Mouse (Mus musculus) right cerebral cortex, postnatal 4 days (tissue): ENCODE measurements at regions not wholly inside any gene's neighbourhood (a gene's known extent, or its start where the extent isn't known, plus 50 kb on each side); places are given as distances from the start of the nearest gene placed in this dataset.
A peak's percentile ranks its signal among the peaks of the same experiment; 100 is the strongest.

Source experiments
- DNase-seq: peaks from one replicate; pipeline ENCODE4 v3.0.0-alpha.2; 2022

DNA sequence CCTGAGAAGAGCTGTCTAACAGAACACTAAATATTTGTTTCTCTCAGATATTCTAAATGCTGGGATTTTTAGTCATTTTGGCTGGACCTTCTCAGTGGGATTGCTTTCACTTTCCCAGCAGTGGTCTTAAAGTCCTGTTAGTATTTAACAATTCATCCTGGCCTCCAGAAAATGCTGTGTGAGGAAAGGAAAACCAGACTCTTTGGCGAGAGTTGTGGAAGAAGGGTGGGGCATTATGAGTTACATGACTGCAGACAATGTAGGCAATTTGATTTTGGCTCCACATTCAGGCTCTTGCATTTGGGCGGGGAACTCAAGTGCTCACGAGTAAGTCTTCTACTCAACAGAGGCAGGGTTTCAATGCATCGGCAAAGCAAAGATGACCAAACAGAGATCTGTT is 406.1 kb upstream of the Gm765 start:
- no peak for DNase-seq

DNA sequence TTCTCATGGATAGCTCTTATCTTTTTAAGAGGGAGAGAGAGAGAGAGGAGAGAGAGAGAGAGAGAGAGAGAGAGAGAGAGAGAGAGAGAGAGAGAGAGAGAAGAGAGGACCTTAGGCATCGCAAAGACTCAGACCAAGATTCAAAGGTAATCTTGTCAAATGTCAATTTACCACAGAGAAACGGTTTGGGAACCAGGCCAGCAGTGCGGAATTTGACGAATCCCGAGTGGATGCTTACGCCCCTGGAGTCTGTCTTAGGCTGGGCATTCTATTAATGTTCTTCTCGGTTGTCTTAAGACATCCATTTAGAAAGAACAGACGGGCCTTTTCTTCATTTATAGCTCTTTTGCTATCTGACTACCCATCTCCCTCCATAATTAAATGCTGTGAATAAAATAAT is 404.4 kb upstream of the Gm765 start:
- DNase-seq = no peak

DNA sequence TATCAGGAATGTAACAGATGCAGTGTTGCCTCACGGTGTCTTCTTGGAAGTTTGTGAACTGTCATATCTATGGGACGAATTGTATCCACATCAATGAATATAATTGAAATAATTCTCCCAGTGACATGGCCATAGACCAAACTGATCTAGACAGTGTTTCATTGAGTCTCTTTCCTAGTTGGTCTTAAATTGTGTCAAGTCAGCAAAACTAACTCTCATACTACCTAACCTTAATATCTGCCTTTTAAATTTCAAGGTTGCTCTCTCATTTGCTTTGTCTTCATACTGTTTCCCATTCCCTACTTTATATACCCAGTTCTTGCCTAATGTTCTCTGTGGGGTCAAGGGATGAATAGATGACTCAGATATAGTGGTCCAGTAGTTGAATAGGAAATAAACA is 397.9 kb upstream of the Gm765 start:
- no peak for DNase-seq

DNA sequence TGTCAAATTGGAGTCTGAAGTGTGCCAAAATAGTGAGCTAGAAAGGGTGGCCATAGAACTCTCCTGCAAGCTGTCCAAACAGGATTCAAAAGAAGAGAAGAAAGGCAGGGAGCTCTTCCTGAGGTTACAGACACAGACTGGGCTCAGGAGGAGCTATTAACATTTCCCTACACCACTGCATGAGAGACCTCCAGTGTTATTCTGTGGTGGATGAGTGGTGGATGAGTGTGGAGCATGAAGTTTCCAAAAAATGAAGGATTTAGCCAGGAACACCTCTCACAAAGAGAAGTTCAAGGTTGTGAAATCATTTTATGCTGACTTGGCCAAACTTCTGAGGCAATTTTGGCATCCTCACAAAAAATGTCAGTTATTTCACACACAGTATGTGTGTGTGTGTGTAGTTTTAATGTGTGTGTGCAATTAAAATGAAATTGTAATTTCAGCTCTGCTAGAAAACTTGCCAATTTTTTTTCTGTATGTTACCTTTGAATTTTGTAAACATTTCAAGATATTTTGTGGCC is 388.5 kb upstream of the Gm765 start:
- no peak for DNase-seq

DNA sequence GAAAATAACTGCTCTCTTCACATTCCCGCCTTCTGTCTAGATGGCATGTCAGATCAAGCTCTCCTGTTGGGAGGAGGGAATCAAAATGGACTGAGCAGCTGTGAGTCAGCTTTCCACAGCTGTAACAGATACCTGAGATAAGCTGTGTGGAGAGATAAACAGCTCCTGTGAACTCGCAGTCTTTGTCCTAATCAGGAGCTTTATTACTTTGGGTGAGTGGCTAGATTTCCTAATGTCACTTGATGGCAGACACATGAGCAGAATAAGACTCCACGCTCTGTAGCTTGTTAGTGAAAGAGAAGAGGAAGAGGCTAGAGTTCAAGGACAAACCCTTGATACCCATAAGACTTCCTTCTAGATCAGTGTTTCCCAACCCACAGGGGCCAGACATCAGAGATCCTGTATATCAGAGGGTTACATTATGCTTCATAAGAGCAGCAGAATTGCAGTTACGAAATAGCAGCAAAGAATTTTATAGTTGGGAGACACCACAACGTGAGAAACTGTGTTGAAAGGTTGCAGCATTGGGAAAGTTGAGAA is 384.1 kb upstream of the Gm765 start:
- DNase-seq = no peak

DNA sequence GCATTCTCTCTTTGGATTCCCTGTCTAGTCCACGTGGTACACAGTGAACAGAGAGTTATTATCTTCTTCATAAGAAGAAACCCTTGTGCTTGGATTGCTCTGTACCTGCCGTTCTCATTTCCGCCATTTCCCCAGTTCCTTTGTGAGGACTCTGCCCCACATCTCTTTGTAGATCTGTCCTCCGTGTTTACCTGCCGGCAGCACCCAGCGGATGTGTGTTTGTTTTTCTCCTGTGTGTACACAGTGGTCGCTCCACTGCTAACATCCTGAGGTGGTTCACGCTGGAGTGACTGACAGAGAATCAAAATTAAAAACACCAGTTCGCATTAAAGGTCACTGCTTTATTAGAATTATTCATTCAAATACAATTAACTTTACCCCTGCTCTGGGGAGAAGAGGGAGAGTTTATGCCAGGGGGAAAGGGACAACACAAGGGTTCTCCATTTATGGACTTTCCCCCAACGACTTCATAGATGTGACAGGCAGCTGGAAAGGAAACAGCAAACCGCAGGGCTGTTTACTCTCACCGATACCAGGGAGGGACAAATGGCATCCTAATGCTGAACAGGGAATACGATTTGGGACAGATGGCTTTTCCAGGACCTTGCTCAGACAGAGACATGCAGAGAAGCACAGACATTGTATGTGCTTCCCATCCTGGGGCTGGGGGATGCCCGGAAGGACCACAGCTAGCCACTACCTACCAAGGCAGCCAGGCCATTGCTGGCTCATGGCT is 362.5 kb upstream of the Gm765 start:
- no peak for DNase-seq

DNA sequence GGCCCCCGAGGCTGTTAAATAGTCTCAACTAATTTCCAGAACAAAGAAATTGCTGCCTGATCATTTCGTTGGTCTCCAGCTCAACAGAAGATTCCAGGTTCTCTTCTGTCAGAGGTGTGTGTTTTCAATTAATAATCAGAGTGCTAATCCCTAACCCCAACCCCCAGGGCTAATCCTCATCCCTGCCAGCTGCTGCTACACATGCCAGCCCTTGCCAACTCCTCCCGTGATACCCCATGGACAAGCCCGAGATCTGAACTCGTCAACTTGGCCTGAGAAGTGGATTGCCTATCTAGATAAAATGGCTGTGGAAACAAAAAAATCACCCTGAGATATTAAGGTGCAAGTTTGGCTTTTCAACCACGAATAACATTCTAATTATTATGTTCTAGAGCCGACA is 355.0 kb upstream of the Gm765 start:
- DNase-seq = no peak

DNA sequence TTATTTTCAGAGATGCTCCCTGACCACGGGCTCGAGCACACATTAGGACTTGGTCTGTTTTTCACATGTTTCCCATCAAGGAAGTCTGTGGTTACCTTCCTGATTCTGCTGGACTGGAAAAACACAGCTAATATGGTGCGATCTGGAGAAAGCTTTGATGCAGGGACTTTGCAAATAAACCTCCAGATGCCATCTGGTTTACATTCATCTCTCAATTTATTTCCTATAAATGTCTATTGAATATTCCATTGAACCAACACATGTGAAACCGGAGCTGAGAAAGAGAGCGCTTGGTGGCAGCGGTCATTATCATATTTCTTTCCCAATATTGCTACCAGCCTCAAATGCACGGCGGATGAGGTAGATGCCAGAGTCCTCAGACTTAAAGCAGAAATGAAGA is 350.9 kb upstream of the Gm765 start:
- no peak for DNase-seq

DNA sequence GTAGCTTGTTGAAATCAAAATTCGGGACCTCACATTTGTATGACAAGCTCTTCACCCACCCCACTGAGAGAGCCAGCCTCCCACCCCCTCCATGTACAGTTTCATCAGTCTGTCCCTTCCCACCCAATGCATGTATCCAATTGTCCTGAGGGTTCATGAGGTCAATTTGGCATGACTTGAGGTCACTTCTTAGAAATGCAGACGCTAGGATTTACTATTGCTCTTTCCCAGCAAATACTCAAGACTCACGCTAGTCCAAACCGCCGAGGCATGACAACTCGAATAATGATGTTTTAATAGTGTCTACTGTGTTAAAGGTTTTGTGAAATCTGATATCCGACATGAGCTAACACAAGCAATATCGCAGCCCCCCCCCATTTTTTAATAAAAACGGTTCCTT is 347.6 kb upstream of the Gm765 start:
- no peak for DNase-seq

DNA sequence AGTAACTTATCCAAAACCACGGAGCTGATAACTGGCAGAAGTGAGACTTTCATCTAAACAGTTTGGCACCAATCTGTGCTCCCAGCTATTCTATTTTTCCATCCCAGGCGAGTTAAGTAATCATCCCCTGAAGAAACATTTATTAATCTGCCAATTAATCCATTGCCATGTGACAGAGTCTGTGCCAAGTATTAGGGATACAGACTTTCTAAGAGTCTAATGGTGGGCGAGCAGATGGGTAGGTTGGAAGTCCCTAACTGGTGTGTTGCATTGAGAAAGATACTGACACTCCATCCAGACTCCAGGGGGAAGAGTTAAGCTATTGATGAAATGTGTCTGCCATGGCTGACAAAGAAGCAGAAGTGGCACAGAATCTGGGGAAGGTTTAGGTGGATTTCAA is 346.8 kb upstream of the Gm765 start:
- no peak for DNase-seq

DNA sequence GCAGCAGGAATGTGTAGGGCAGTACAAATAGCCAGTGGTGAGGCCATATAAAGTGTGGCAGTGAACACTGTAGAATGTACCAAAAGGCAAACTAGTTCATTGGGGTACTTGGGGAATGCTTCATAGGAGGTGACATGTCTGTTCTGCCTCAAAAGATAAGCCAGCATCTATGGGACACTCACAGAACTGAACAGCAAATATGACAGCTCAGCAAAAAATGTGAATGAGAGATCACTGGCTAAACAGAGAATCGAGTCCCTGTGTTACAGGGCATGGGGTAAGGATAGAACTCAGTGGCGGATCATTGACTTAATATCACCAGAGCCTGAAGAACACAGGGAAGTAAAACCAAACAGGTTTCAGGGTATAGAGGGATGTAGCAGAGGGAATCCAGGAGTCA is 346.1 kb upstream of the Gm765 start:
- no peak for DNase-seq

DNA sequence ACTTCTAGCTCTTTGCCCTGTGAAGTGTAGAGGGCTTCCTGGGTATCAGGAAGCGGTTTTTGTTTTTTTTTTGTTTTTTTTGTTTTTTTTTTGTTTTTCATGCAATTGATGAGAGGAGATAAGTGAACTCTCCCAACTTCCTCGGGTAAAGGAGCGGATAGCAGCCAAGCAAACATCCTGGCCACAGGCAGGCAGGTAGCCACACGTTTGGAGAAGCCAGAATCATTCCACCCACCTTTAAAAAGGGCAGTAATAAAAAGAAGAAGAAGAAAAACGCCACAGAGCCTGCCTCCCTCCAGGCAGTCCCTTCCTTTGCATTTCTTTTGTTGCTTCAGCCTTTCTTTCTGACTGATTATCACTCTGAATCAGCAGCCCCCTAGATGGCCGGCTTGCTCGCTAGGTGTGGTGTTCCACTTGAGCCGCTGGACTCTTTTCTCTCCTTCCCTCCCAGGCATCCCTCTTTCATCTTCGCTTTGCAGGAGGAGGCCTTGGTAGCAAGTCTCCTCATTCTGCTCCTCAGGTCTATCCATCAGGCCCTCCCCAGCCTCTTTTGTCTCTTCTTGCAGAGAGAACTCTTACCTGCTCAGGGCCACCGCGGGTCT is 323.9 kb upstream of the Gm765 start:
- no peak for DNase-seq

DNA sequence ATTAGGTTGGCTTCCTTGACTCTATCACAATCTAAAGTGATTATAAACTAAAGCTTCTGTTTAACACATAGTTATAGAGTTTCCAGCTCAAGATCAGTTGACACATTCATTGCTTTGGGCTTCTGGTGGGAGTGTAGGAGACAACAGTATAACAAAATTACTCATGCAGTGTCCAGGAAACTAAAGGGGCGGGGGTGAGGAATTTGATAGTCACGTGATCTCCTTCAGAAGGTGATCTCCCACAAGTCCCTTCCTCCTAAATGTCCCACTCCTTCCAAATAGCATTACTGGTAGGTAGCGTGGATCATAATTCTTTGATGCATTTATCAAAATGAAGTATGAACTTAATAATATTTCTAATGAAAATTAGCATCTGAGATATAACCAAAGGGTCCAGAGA is 309.3 kb upstream of the Gm765 start:
- DNase-seq = no peak

DNA sequence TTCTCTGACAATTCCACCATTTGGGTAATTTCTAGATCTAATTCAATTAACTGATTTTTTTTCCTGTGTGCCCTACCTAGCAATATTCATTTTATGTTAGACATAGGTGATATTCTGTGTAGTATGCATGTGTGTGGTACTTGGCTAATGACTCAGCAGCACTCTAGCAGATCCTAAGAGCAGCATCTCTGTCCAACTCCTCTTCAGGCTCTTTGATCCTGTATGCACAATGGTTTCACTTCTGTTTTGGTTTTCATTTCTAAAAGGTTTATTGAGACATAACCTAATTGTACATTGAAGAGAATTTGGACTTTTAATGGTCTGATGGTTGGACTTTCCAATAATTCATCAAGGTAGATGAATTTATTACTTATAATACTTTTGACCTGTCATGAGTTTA is 308.8 kb upstream of the Gm765 start:
- DNase-seq = no peak

DNA sequence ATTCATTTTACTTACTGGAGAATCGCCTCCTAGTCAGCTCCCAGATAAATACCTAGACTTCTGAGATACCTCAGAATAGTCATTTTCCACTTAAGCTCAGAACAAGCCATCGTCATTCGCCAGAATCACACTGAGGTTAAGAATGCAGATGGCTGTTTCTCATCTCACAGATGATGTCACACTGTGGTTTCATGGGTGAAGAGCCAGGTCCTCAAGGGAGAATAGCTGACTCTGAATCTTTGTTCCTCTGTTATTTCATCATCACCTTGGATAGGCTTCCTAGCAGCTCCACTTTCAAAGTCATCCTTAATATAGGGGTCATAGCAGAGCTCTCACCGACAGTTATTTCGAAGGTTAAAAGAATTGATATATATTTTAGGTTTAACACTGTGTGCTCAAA is 297.8 kb upstream of the Gm765 start:
- no peak for DNase-seq

DNA sequence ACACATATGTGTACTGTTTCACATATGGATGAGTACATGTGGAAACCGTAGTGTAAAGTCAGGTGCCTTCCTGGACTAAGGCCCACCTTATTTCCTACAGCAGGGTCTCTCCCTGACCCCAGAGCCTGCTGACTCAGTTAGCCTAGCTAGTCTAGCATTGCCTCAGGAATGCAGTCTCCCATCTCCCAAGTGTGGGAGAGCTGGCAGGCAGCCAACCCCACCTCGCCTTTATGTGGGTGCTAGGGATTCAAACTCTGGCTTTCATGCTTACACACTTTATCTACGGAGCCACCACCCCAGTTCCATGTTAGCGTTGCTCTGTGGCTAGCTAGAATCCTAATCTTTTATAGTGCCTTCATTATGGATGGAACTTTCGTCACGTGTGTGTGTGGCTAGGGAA is 293.3 kb upstream of the Gm765 start:
- peak; percentile 8 for DNase-seq

DNA sequence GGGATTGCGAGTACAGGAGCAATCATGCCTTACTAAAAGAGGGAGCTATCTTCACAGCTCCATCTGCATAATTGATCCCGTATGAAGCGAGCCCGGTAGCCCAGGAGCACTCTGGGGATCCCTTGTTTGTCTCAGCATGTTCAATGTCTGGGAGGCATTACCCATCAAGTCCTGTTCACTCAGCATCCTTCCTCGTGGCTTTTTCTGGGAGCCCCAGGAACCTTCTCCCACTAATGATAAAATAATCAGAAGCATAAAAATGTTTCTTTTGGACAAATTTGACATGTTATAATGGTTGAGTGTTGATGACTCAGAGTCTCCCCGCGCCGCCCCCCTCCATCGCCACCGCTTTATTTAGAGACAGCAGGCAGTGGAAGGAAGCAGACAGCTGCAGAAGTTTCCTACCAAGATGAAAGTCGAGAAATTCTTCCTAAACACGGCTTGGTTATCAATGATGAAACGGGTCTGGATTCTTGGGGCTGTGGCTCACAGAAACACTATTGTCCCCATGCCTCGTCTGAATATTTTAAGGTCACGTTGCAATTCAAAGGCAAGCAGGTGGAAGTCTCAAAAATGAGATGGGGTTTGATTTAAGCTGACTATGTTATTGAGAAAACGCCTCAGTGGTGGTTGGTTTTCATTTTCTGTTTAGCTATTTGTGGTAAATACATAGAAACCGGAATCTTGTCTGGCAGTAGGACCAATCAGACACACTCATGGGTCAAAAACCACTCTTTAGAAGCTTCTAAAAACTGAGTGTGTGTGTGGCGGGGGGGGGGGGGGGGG is 289.9 kb upstream of the Gm765 start:
- peak; percentile 26 for DNase-seq

DNA sequence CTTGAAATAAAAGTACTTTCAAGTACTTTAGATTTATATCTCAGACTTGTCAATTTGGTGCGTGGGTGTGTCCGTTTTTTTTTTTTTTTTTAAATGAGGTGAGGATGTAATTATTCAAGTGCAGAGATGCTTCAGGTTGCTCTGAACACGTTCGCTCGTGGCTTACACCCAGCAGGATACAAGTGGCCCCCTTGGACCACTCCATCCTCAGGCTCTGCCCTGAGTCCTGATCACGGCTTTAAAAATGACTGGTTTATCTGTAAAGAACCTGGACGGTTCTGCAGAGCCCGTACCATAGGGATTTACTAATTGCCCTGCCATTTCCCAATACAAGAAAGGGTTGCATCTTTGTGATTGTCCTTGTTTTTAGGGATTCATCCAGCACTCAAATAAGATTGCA is 288.7 kb upstream of the Gm765 start:
- no peak for DNase-seq

DNA sequence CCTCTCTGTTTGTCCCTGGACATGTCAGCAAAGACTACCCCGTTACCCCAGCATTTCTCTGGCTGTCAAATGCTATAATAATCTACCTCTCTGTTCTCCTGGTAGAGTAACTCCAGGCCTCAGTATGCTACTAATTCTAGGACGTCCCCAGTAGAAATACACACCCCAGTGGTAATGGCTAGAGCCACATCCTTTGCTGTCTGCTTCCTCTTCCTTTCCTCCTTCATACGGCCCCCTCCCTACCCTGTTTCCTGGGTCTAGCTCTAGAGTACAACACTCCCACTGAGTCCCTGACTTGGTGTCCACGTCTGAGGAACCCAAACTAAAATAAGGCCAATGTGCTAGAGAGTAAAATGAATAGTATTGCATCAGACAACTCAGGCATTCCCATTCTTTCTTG is 287.1 kb upstream of the Gm765 start:
- DNase-seq = no peak

DNA sequence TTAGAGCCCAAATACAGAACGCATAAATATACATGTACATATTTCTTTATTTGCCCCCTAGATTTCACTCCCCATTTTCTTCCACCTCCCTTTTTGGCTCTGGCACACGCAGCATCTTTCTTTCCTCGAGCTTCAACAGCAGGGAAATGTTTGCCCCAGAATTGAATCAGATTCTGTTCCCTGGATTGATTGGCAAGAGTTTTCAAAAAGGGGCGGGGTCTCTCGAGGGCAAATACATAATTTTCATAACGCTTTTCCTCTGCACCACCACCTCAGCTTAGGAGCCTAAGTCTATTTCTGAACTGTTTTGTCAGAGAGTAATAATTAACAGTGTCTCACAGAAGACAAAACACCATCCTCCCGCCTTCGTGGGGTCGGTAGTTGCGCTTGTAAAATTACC is 283.9 kb upstream of the Gm765 start:
- no peak for DNase-seq

DNA sequence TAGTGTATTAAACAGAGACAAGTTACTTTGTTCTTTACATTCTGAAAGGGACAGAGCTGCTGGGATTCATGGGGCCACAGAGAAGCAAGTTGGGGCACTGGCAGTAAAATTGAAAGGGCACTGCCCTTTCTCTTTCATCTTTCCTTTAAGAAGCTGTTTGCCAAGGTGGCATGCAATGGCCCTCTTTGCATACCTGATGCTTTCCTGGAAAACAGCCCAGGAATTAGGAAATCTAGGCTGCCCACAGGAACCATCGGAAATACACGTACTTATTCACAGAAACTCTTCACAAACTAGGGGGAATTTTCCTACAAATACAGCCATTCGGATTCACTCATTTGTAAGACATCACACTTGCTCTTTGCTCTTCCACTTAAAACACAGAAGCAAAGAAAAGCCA is 278.3 kb upstream of the Gm765 start:
- DNase-seq = no peak

DNA sequence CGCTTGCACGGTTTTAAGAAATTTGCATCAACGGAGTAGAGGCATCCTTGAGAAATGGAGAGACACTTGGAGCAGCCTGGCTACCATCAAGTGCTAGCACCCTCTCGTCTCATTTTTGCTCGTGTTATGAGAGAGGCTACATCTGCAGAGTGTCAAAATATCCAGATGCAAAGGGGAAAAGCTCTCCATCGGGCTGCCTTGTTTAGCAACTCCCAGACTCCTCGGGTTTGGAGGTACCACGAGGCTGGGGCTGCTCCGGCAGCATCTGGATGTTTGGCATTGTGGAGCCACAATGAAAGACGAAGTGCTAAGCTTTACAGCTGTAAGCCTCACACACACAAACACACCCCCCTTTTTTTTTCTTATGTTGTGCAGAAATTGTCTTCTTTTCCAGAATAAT is 270.5 kb upstream of the Gm765 start:
- DNase-seq = no peak

DNA sequence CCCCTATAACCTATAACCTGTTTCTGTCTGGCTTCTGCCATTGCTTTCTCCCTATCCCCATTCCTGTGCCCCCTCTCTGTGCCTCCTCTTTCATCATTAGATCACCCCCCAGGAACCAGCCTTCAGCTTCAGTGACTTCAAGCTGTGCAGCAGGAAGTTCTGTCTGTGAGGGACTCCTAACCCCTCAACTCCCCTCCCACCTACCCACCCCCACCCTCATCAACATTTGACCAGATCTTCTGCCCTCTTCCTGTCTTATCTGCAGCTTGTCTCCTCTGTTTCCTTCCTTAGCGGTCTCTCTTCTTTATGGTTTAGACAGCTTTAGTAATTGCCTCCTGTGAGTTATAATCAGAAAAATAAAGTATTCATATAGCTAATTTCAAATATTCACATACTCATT is 266.6 kb upstream of the Gm765 start:
- DNase-seq = no peak

DNA sequence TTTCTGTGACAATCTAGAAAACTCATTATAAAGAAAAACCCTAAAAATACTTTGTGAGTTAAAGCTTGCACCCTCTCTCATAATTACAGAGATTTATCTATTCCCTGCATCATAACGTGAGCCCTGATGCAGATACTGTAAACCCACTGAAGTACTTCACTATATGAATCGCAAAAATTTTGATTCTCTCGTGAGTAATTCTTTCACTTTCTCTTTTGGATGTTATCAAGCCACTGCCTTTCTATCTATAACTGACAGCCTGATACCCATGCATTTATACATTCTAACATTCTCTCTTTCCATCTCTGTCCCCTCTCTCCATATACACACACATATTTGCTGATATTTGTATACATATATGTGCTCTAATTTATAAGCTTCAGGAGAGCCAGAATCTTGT is 264.1 kb upstream of the Gm765 start:
- DNase-seq = no peak
